Mouse (Mus musculus): ENCODE data around the gene Hacd2. TPM values are rescaled to one million over a fixed set of nuclear protein-coding genes. Genes with fewer than 3 reads are reported as not detected.

The Hacd2 gene
- total and polyA plus RNA-seq, 3 experiments: 30.1 to 135 (median 50.3) TPM

GRCm38 (mm10) chr16:34992854-34993253 is 29.4 kb upstream of the Hacd2 start:
- no peak for TF ChIP-seq CHD1 (IDR thresholded peaks at IDR 0.05; ENCODE audit: low read depth, low read length)
- TF ChIP-seq POLR2AphosphoS2 (IDR thresholded peaks at IDR 0.05; ENCODE audit: low read depth, low read length): no peak
- no peak for TF ChIP-seq IRF4 (IDR thresholded peaks at IDR 0.05; ENCODE audit: low read depth, low read length)
- TF ChIP-seq RAD21 (IDR thresholded peaks at IDR 0.05; ENCODE audit: low read depth, low read length): no peak
- no peak for TF ChIP-seq USF1 (IDR thresholded peaks at IDR 0.05; ENCODE audit: low read depth, low read length)
- no peak for TF ChIP-seq JUND (conservative IDR thresholded peaks at IDR 0.05; ENCODE audit: low read depth, low read length)
- TF ChIP-seq TCF12 (IDR thresholded peaks at IDR 0.05; ENCODE audit: low read depth, low read length): no peak
- no peak for TF ChIP-seq POLR2A (IDR thresholded peaks at IDR 0.05; ENCODE audit: low read depth, low read length)
- no peak for TF ChIP-seq ZNF384 (IDR thresholded peaks at IDR 0.05; ENCODE audit: low read depth, low read length)
- no peak for TF ChIP-seq MAX (IDR thresholded peaks at IDR 0.05; ENCODE audit: low read length)
- TF ChIP-seq MAFK (IDR thresholded peaks at IDR 0.05; ENCODE audit: insufficient replicate concordance, low read length): no peak
- TF ChIP-seq ZMIZ1 (IDR thresholded peaks at IDR 0.05; ENCODE audit: low read depth, low read length): no peak
- no peak for TF ChIP-seq CTCF (conservative IDR thresholded peaks at IDR 0.05 in 1 of 2, IDR thresholded peaks at IDR 0.05 in 1 of 2; ENCODE audit: low read depth in 2 of 2, low read length in 2 of 2)
- no peak for TF ChIP-seq ZKSCAN1 (IDR thresholded peaks at IDR 0.05; ENCODE audit: borderline replicate concordance, low read depth, low read length)
- TF ChIP-seq ETS1 (conservative IDR thresholded peaks at IDR 0.05; ENCODE audit: low read depth, low read length): no peak
- no peak for TF ChIP-seq USF2 (conservative IDR thresholded peaks at IDR 0.05; ENCODE audit: low read depth, low read length)
- TF ChIP-seq UBTF (IDR thresholded peaks at IDR 0.05; ENCODE audit: low read depth, low read length): no peak
- TF ChIP-seq GABPA (IDR thresholded peaks at IDR 0.05; ENCODE audit: insufficient replicate concordance, low read depth, low read length): no peak
- no peak for TF ChIP-seq TBP (conservative IDR thresholded peaks at IDR 0.05; ENCODE audit: low read depth, low read length)
- in situ Hi-C loops (cut with MboI; ENCODE audit: low pct_ligation_motif_present, low pct_unique_long_range_greater_than_20kb, low sequenced_read_pairs): no loop called here
- H3K79me2 ChIP-seq (replicated peaks; ENCODE audit: control insufficient read depth, extremely low read depth, insufficient read depth, poor library complexity, severe bottlenecking): no peaks in the 10 kb centered on the region
- no peak overlapping the region for H3K4me3 ChIP-seq (replicated peaks in 1 of 3; ENCODE audit: low read depth in 2 of 3, low read length in 2 of 3, poor library complexity in 1 of 3)
- no peaks in the 10 kb centered on the region for H3K9me3 ChIP-seq (replicated peaks; ENCODE audit: low read length)
- dilution Hi-C loops (cut with MboI; ENCODE audit: extremely low pct_ligation_motif_present, extremely low pct_unique_long_range_greater_than_20kb, low sequenced_read_pairs): no loop called here
- no peak overlapping the region for H3K9ac ChIP-seq (ENCODE audit: insufficient read depth, low read depth)
- peaks cover 76% of the 10 kb centered on the region for H3K27me3 ChIP-seq (replicated peaks)
- no peak for DNase-seq (ENCODE audit: extremely low read depth)
- peaks cover 11 to 13% of the 10 kb centered on the region in 2 experiments; a peak in 3 of 4 replicates for H3K4me1 ChIP-seq (ENCODE audit: control insufficient read depth in 1 of 2, insufficient read depth in 2 of 2)
- H3K4me2 ChIP-seq (ENCODE audit: insufficient read depth, low read depth, poor library complexity, severe bottlenecking): no peak overlapping the region
- no peak overlapping the region for H3K27ac ChIP-seq (ENCODE audit: insufficient read depth, low read depth)
- H3K36me3 ChIP-seq (replicated peaks in 1 of 2; ENCODE audit: control insufficient read depth in 1 of 2, insufficient read depth in 1 of 2, low read length in 1 of 2): no peaks in the 10 kb centered on the region

GRCm38 (mm10) chr16:34993694-34994330 is 28.4 kb upstream of the Hacd2 start:
- dilution Hi-C loops (cut with MboI; ENCODE audit: extremely low pct_ligation_motif_present, extremely low pct_unique_long_range_greater_than_20kb, low sequenced_read_pairs): no loop called here
- Histone ChIP-seq H3K9ac (ENCODE audit: insufficient read depth, low read depth) (no peak overlapping the region), H3K27me3 (replicated peaks) (peaks cover 68% of the 10 kb centered on the region), H3K79me2 (replicated peaks; ENCODE audit: control insufficient read depth, extremely low read depth, insufficient read depth, poor library complexity, severe bottlenecking) (no peaks in the 10 kb centered on the region), H3K4me1 (ENCODE audit: control insufficient read depth in 1 of 2, insufficient read depth in 2 of 2) (peaks cover 18 to 19% of the 10 kb centered on the region in 2 experiments), H3K4me3 (replicated peaks in 1 of 3; ENCODE audit: low read depth in 2 of 3, low read length in 2 of 3, poor library complexity in 1 of 3) (no peak overlapping the region), H3K27ac (ENCODE audit: insufficient read depth, low read depth) (no peak overlapping the region), H3K9me3 (replicated peaks; ENCODE audit: low read length) (no peaks in the 10 kb centered on the region), H3K36me3 (replicated peaks in 1 of 2; ENCODE audit: control insufficient read depth in 1 of 2, insufficient read depth in 1 of 2, low read length in 1 of 2) (no peaks in the 10 kb centered on the region), H3K4me2 (ENCODE audit: insufficient read depth, low read depth, poor library complexity, severe bottlenecking) (no peak overlapping the region)
- in situ Hi-C loops (cut with MboI; ENCODE audit: low pct_ligation_motif_present, low pct_unique_long_range_greater_than_20kb, low sequenced_read_pairs): no loop called here
- DNase-seq (ENCODE audit: extremely low read depth): no peak
- TF ChIP-seq E2F4 (IDR thresholded peaks at IDR 0.05; ENCODE audit: insufficient replicate concordance, low read depth, low read length): no peak
- TF ChIP-seq GABPA (IDR thresholded peaks at IDR 0.05; ENCODE audit: insufficient replicate concordance, low read depth, low read length): no peak
- TF ChIP-seq NELFE (IDR thresholded peaks at IDR 0.05; ENCODE audit: low read depth, low read length): no peak
- TF ChIP-seq USF2 (conservative IDR thresholded peaks at IDR 0.05; ENCODE audit: low read depth, low read length): no peak
- no peak for TF ChIP-seq UBTF (IDR thresholded peaks at IDR 0.05; ENCODE audit: low read depth, low read length)
- no peak for TF ChIP-seq MAX (IDR thresholded peaks at IDR 0.05; ENCODE audit: low read length)
- no peak for TF ChIP-seq PAX5 (IDR thresholded peaks at IDR 0.05; ENCODE audit: low read length)
- no peak for TF ChIP-seq MYC (IDR thresholded peaks at IDR 0.05; ENCODE audit: low read depth, low read length)
- no peak for TF ChIP-seq IRF4 (IDR thresholded peaks at IDR 0.05; ENCODE audit: low read depth, low read length)
- TF ChIP-seq ZC3H11A (IDR thresholded peaks at IDR 0.05; ENCODE audit: low read depth, low read length): no peak
- no peak for TF ChIP-seq EP300 (IDR thresholded peaks at IDR 0.05; ENCODE audit: low read length)
- no peak for TF ChIP-seq ZMIZ1 (IDR thresholded peaks at IDR 0.05; ENCODE audit: low read depth, low read length)
- no peak for TF ChIP-seq BHLHE40 (IDR thresholded peaks at IDR 0.05; ENCODE audit: low read depth, low read length)

Data from CH12.LX (cell line).